Mouse (Mus musculus) mature B cell (primary cell): ENCODE results near the gene Galr3.
"Not testable (repeated sequence)": the region's sequence is repeated elsewhere in the genome, so short reads cannot be mapped to it uniquely, and the experiment has no call there.

Experiments
- in situ Hi-C: fragments of 300-500 bp; cut with MboI; formaldehyde crosslinking; loops from 2 replicates; pipeline ENCODE4 v1.14.3; 2019

The Galr3 gene

DNA sequence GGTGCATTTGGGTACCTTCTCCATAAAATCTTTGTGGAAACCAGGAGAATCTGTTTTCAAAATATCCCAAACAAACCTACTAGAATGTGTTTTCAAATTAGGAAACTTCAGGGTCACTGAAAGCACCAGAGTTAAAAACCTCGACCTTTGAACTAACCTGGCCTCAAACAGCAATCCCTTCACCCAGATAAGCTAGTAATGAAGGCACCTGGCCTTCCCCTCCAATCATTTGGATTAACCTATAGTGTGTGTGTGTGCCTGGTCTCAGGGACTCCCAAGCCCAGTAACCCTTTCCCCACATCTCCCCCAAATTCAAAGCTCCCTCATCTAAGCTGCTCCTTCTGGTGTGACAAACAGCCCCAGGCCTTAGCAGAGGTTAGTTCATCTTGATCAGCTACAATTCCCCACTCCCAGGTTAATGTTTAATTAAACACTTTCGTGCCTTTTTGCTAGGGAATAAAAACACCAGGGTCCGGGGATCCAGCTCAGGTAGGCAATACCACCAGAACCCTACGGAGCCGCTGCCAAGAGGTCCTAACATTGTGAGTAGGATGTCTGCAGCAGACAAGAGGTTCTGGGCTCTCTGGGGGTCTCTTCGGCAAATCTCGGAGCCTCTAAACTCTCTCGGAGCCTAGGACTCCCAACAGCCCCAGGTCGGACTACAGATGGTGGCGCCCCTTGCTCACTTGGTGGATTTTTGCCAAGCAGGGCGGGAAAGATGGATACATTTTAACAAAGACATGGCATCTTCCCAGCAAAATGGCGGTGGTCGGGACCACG, 15.0 kb upstream of the Galr3 start:
- in situ Hi-C loops, result no loop called here

- in situ Hi-C loops, result no loop called here
Measured at GRCm38 (mm10) chr15:79027291-79028205, 14.1 kb upstream of the Galr3 start.

GRCm38 (mm10) chr15:79028237-79028738, 13.4 kb upstream of the Galr3 start, which contains the start of gene H1f0:
H1f0 (plus strand) TSS chr15:79028450.
- in situ Hi-C loops, result no loop called here

DNA sequence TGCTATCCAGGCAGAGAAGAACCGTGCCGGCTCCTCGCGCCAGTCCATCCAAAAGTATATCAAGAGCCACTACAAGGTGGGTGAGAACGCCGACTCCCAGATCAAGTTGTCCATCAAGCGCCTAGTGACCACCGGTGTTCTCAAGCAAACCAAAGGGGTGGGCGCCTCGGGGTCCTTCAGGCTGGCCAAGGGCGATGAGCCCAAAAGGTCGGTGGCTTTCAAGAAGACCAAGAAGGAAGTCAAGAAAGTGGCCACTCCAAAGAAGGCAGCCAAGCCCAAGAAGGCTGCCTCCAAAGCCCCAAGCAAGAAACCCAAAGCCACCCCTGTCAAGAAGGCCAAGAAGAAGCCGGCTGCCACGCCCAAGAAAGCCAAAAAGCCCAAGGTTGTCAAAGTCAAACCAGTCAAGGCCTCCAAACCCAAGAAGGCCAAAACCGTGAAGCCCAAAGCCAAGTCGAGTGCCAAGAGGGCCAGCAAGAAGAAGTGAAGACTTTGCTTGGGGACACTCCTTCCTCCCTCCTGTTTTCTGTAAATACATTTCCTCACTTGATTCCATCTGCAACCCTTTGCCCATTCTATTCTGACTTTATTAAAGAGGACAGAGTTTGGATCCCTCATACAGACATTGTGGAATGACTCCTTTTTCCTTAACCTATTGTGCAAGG, 12.7 kb upstream of the Galr3 start:
- in situ Hi-C loops, result no loop called here

GRCm38 (mm10) chr15:79029519-79030241, 12.0 kb upstream of the Galr3 start:
- in situ Hi-C loops, result no loop called here

- in situ Hi-C loops, result no loop called here
Measured at GRCm38 (mm10) chr15:79030551-79031435, 10.9 kb upstream of the Galr3 start.

- in situ Hi-C loops, result not testable (repeated sequence)
Measured at GRCm38 (mm10) chr15:79031908-79032307, 9.8 kb upstream of the Galr3 start.

- in situ Hi-C loops, result no loop called here
Measured at GRCm38 (mm10) chr15:79037913-79038328, 3.8 kb upstream of the Galr3 start.

- in situ Hi-C loops, result no loop called here
Measured at GRCm38 (mm10) chr15:79038331-79038730, 3.4 kb upstream of the Galr3 start.

- in situ Hi-C loops, result no loop called here
Measured at GRCm38 (mm10) chr15:79038853-79039252, 2.8 kb upstream of the Galr3 start.

DNA sequence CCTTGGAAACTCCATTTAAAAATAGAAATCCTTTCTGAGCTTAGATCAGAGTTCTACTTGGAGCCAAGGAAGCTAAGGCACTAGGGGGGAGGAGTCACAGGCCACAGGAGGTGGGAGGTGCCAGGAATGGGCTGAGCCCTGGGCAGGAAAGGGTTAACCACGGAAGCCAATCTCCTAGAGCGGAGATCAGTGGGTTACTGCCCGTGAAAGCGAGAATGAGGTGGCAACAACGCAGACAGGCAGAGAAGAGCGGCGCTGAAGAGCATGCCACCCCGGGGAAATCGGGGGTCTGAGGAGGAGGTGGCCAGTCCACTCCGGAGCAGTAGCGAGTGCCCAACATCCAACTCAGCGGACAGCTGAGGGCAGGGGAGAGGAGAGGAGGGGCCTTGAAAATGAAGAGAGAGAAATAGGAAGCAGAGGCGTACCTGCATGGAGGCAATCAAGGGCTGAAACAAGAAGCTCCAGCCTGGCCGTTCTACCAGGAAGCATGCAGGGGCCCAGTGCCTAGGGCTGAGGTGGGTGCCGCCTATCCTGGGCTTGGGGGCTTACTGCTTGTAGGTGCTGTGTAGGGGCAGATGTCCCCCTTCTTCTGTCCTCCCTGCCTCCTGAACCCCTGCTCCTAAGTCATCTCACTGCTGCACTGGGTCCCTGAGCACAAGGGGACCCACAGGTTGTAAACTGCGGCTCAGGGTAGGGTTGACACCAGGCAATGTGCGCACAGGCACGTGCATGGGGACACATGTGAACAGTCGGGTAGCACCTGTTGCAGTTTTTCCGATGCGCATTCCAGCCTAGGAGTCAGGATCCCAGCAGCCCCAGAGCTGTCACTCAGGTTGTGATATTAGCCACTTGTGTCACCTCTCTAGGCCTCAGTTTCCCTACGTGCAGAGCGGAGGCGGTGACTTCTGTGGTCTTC, 926 bp upstream of the Galr3 start:
- in situ Hi-C loops, result no loop called here

DNA sequence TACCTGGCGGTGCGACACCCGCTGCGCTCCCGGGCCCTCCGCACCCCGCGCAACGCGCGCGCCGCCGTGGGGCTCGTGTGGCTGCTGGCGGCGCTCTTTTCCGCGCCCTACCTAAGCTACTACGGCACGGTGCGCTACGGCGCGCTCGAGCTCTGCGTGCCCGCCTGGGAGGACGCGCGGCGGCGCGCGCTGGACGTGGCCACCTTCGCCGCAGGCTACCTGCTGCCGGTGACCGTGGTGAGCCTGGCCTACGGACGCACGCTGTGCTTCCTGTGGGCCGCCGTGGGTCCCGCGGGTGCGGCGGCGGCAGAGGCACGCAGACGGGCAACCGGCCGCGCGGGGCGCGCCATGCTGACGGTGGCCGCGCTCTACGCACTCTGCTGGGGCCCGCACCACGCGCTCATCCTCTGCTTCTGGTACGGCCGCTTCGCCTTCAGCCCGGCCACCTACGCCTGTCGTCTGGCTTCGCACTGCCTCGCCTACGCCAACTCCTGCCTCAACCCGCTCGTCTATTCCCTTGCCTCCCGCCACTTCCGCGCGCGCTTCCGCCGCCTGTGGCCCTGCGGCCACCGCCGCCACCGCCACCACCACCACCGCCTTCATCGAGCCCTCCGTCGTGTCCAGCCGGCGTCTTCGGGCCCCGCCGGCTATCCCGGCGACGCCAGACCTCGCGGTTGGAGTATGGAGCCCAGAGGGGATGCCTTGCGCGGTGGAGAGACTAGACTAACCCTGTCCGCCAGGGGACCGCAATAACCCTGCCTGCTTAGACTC, 1.2 kb downstream of the Galr3 start:
- in situ Hi-C loops, result no loop called here

DNA sequence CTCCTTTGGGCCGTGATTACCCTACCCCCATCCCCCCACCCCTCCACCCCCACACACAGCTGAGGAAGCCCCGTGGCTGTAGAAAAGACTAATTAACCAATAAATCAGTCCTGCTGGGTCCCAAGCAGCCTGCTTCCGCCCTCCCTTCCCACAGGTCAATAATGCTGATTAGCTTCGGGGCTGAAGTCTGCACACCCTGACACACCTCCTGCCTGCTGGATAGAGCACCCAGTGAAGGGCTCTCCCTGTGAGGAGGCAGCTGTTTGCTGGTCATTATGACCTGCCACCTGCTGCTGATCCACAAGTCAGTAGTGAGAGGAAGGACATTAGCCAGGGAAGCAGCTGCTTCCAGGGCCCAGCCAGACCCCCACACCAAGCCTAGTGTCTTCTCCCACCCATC, 3.2 kb downstream of the Galr3 start:
- in situ Hi-C loops, result no loop called here

DNA sequence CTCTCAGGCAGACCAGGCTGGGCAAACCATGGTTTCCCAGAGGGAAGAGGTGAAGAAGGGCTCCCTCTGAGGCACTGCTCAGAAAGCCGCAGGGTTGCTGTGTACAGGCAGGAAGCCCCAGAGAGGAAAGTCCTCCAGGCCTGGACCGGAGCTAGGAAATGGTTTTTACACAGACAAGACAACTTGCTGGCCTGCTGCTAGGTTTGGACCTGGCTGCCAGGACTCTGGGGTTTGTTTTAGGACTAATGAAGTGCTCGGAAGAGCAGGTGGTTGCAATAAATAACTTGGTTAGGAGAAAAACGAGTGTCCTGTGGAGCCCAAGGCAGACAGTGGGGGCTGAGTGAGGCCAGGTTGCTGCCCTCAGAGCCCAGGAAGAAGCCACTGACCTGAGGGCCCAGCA, 6.5 kb downstream of the Galr3 start:
- in situ Hi-C loops, result no loop called here

GRCm38 (mm10) chr15:79050160-79050845, 8.6 kb downstream of the Galr3 start:
- in situ Hi-C loops, result no loop called here

DNA sequence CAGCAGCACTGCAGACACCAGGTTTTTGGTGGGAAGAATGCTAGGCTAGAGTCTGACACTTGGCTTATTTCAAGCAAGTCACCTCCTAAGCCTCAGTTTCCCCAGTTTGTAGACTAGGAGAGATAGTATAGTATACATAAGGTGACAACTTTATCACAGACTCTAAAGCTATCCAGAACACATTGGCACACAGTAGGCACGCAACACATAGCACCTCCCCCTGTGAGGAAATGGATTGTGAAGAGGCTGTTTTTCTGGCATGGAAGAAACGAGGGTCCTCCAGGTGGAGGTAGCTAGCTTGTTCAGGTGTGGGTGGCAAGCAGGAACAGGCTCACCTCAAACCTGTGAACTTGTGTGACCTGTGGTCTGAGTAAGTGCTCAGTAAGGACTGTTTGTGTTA, 9.3 kb downstream of the Galr3 start:
- in situ Hi-C loops, result no loop called here

GRCm38 (mm10) chr15:79051461-79052360, 10.0 kb downstream of the Galr3 start:
- in situ Hi-C loops, result no loop called here
